Mouse (Mus musculus) testis, adult 2 months (tissue): ENCODE data around the gene Nr2f6.
A peak's percentile ranks its signal among the peaks of the same experiment; 100 is the strongest.

Experiments
- CTCF ChIP-seq: fragments of 200-500 bp; IDR thresholded peaks from 2 replicates; pipeline ENCODE4 v1.5.1; 2012; ENCODE audit warnings: low read depth, mild to moderate bottlenecking, inconsistent platforms, low read length, moderate library complexity; ENCODE audit not compliant: control insufficient read depth, insufficient read depth, insufficient replicate concordance
- POLR2A ChIP-seq: fragments of 200-500 bp; IDR thresholded peaks from 2 replicates; pipeline ENCODE4 v1.6.1; 2012; ENCODE audit warnings: low read depth, mild to moderate bottlenecking, inconsistent platforms, low read length, moderate library complexity; ENCODE audit not compliant: control insufficient read depth

- TF ChIP-seq POLR2A = peak; percentile 81
- peak; percentile 96 for TF ChIP-seq CTCF
Observed at GRCm38 (mm10) chr8:71371236-71371848, 10.4 kb downstream of the Nr2f6 start, which contains the start of gene Ocel1.
